Mouse (Mus musculus) cerebellum, adult 2 months (tissue): ENCODE measurements at regions not wholly inside any gene's neighbourhood (a gene's known extent, or its start where the extent isn't known, plus 50 kb on each side); places are given as distances from the start of the nearest gene placed in this dataset.

Experiments
- DNase-seq, 2 experiments: peaks; one replicate each; pipeline ENCODE4 v3.0.0; 2021
- H3K27ac ChIP-seq: fragments of 200-500 bp; 2 replicates; pipeline ENCODE4 v1.5.1; 2012; ENCODE audit warnings: low read length, control low read depth, inconsistent platforms; ENCODE audit not compliant: insufficient read depth
- H3K27me3 ChIP-seq: fragments of 200-500 bp; 2 replicates; pipeline ENCODE4 v1.6.1; 2012; ENCODE audit warnings: inconsistent platforms, mild to moderate bottlenecking, low read length, moderate library complexity; ENCODE audit not compliant: control insufficient read depth, insufficient read depth
- H3K4me1 ChIP-seq: fragments of 200-500 bp; 2 replicates; pipeline ENCODE4 v1.6.1; 2011; ENCODE audit warnings: low read length; ENCODE audit not compliant: control insufficient read depth, insufficient read depth
- H3K4me3 ChIP-seq: fragments of 200-500 bp; replicated peaks from 2 replicates; pipeline ENCODE3; 2011; ENCODE audit warnings: mild to moderate bottlenecking, low read depth, low read length, control low read depth; ENCODE audit not compliant: insufficient read depth
- CTCF ChIP-seq: fragments of 200-500 bp; IDR thresholded peaks from 2 replicates; pipeline ENCODE4 v1.5.1; 2011; ENCODE audit warnings: low read depth, mild to moderate bottlenecking, control low read depth, low read length, moderate library complexity, borderline replicate concordance; ENCODE audit not compliant: insufficient read depth
- POLR2A ChIP-seq: fragments of 200-500 bp; IDR thresholded peaks from 2 replicates; pipeline ENCODE4 v1.6.1; 2011; ENCODE audit warnings: low read length, control low read depth, borderline replicate concordance; ENCODE audit not compliant: insufficient read depth
- WGBS: fragments of 180-500 bp; shearing (Covaris S2); methylation state at CpG from one replicate; pipeline ENCODE4 v1.1.7; 2018; 5-methylcytosine and 5-hydroxymethylcytosine counted together

DNA sequence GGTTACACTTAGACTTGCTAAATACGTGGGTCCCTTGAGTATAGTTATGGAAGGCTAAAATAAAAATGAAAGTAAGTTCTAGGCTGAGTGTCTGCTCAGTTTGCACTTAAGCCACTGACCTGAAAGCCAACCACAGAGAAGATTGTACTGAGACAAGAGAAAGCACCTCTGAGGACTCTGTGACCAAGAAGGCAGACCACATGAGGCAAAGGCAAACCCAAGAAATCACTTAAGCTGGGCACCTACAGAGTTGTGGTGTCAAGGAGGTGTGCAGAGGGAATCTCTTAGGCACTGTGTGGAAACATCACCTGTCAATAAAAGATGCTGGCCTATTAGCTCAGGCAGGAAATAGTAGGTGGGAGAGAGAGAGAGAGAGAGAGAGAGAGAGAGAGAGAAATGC, 129.6 kb upstream of the Rap1b start:
- Histone ChIP-seq H3K4me3 (no peak overlapping the region), H3K27ac (no peak overlapping the region), H3K4me1 (no peaks in the 10 kb centered on the region), H3K27me3 (no peaks in the 10 kb centered on the region)
- WGBS: 76% methylated on average over 1 of the region's 1 CpGs
- DNase-seq: no peak
- TF ChIP-seq CTCF (no peak), POLR2A (no peak)

DNA sequence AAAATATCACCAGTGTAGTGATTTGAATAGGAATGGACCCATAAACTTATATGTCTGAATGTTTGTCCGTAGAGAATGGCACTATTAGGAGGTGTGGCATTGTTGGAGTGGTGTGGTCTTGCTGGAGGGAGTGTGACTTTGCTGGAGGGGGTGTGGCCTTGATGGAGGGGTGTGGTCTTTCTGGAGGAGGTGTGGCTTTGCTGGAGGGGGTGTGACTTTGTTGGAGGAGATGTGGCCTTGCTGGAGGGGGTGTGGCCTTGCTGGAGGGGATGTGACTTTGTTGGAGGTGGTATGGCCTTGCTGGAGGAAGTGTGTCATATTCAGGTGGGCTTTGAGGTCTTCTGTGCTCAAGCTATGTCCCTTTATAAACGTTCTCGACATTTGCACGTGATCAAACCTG, 133.3 kb upstream of the Rap1b start:
- H3K4me3 ChIP-seq: no peak overlapping the region
- no peaks in the 10 kb centered on the region for H3K27me3 ChIP-seq
- TF ChIP-seq CTCF: no peak
- H3K27ac ChIP-seq: no peak overlapping the region
- no peaks in the 10 kb centered on the region for H3K4me1 ChIP-seq
- 92% methylated on average over 4 of the region's 4 CpGs for WGBS
- no peak for DNase-seq

DNA sequence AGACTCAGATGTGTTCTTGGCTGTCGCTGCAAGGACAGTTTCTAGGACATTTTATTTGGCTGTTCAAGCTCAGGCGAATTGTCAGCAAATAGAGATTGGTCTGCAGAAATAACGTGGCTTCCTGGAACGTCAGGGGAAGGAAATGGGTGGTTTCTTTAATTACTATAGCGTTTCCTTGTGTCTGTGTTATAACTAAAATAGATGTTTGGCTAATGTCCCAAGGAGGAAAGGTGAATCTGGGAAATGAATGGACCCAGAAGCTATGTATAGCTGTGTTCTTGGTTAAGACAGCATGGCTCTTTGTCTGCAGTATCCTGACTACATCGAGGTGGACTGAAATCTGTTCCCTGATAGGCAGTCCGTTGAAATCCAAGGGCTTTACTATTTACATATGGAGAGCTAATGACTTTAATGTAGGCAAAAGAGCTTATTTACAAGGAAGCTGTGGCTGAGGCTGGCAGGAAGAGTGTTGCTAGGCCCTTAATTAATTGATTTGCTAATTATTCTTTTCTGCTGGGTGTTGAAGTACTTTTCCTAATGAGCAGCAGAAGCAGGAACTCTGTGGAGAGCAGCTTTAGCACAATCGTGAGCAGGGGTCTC, 136.9 kb upstream of the Rap1b start:
- H3K27me3 ChIP-seq: no peaks in the 10 kb centered on the region
- WGBS: 54% methylated on average over 8 of the region's 8 CpGs
- no peak overlapping the region for H3K27ac ChIP-seq
- no peak overlapping the region for H3K4me3 ChIP-seq
- TF ChIP-seq POLR2A (no peak), CTCF (no peak)
- DNase-seq: no peak
- no peaks in the 10 kb centered on the region for H3K4me1 ChIP-seq

DNA sequence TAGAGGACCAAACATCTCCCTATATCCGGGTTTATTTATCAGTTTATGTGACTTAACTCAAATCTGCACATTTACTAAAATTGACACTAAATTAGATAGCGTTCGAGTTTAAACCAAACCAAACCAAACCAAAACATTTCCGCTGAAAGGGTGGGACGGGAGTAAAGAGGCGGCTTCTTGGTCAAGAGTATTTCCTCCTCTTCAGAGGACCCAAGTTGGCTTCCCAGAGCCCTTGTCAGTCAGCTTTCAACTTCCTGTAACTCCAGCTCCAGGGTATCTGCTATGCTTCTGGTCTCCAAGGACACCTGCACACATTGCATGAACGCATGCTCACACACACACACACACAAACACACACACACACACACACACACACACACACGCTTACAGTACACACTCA, 137.4 kb upstream of the Rap1b start:
- no peak for TF ChIP-seq CTCF
- TF ChIP-seq POLR2A: no peak
- no peak overlapping the region for H3K4me3 ChIP-seq
- no peak for DNase-seq
- no peaks in the 10 kb centered on the region for H3K4me1 ChIP-seq
- 89% methylated on average over 8 of the region's 8 CpGs for WGBS
- no peak overlapping the region; the same call in 1 of the 2 replicates for H3K27ac ChIP-seq
- no peaks in the 10 kb centered on the region for H3K27me3 ChIP-seq

DNA sequence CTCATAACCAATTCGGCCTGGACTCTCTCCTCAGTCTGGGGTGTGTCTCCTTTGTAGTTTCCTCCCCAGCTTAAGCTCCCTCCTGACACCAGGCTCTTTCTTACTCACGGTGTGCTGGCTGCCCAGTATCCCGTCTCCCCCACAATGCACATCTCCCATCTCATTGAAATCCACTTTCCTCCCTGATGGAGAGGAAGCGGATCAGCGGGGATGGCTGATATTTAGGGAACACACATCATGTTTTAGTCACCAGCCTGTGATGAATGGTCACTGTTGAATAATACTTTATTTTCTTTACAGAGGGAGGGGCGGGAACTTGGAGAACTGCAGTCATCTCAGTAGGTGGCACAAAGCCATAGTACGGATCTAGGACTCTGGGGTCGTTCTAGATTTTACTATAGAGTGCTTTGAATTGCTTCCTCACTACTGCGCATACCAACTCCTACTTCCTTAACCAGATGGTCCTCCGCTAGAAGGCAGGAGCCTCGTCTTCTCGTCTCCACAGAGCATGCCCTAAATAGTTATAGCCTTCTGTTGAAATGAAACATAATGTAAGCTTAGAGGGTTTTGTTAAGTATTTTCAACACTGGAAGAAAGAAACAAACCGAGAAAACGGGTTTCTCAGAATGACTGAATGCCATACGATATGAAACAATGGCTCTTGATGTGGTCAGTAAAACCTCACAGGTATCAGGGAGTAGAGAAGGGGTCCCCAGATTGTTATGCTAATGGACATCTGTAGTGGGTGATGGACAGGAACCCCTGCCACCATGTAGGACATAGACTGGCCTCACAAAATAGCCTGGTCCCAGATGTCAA, 139.2 kb upstream of the Rap1b start:
- no peak for TF ChIP-seq CTCF
- no peak for TF ChIP-seq POLR2A
- WGBS: 79% methylated on average over 15 of the region's 15 CpGs
- Histone ChIP-seq H3K27ac (no peak overlapping the region), H3K27me3 (no peaks in the 10 kb centered on the region), H3K4me3 (no peak overlapping the region), H3K4me1 (no peaks in the 10 kb centered on the region)
- no peak for DNase-seq

DNA sequence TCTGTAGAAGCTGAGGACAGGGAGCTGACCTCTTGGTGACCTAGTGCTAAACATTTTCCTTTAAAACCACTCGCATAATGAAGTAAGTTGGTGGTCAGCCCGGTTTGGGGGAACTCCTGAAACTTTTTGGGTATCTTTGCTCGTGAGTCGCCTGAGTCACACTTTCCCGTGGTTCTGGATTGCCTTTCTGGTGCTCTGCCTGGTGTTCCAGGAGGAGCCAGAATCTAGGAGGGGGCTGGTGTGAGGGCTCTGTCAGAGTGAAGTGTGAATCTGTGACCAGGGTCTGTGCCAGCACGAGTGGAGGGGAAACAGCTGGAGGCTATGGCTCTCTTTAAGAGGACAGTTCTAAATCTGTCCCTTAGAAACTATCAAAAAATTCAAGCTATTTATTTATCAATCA, 141.8 kb upstream of the Rap1b start:
- H3K27ac ChIP-seq: no peak overlapping the region
- TF ChIP-seq POLR2A (no peak), CTCF (no peak)
- 67% methylated on average over 6 of the region's 6 CpGs for WGBS
- H3K4me1 ChIP-seq: no peaks in the 10 kb centered on the region
- H3K4me3 ChIP-seq: no peak overlapping the region
- H3K27me3 ChIP-seq: no peaks in the 10 kb centered on the region
- DNase-seq: no peak

DNA sequence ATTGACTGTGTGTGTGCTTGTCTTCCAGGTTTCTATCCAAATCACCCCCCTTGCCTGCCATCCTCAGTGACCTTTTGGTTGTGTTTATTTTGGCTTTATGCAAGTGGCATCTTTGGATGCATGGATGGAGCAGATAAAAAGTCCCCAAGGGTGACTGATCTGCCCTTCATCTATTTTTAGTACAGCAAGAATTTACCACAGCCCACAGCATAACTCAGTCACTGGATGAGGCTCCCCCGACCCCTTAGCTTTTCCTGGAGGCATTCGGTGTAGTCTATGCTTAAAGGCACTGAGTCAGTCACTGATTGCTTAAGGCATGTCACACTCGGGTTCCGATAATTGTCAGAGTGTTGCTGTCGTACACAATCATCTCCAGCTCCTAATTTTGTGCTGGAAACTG, 142.2 kb upstream of the Rap1b start:
- no peak for DNase-seq
- TF ChIP-seq POLR2A (no peak), CTCF (no peak)
- H3K27me3 ChIP-seq: no peaks in the 10 kb centered on the region
- no peak overlapping the region for H3K27ac ChIP-seq
- 84% methylated on average over 5 of the region's 5 CpGs for WGBS
- no peak overlapping the region for H3K4me3 ChIP-seq
- no peaks in the 10 kb centered on the region for H3K4me1 ChIP-seq

DNA sequence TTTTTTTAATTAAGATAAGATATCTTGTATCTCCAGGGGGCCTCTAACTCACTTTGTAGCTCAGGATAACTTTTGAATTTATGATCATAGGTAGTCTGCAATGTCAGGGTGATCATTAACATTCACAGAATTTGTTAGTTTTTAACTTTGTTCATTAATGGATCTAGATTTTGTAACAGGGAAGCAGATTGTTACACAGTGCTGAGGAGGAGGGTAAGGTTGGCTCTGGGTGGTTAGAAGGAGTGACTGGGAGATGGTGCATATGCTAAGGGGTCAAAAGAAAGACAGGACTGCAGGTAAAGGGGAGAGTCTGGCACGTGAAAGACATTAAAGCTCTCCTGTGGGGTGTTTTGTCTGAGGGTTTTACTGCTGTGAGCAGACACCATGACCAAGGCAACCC, 145.3 kb upstream of the Rap1b start:
- no peak for TF ChIP-seq CTCF
- no peak for TF ChIP-seq POLR2A
- Histone ChIP-seq H3K4me1 (no peaks in the 10 kb centered on the region; the same call in 1 of the 2 replicates), H3K27me3 (no peaks in the 10 kb centered on the region), H3K27ac (no peak overlapping the region), H3K4me3 (no peak overlapping the region)
- WGBS: 71% methylated on average over 1 of the region's 1 CpGs
- DNase-seq: no peak
